Mouse (Mus musculus) cerebellum, adult 9-10 months (tissue): ENCODE data around the gene Gal3st2c.
"Not testable (repeated sequence)": the region's sequence is repeated elsewhere in the genome, so short reads cannot be mapped to it uniquely, and the experiment has no call there.

Source experiments
- DNase-seq: peaks from one replicate; pipeline ENCODE4 v3.0.0; 2022

The Gal3st2c gene

GRCm38 (mm10) chr1:93990209-93990608, at the start of gene Gal3st2c:
Gal3st2c (plus strand) TSS chr1:93990509.
- not testable (repeated sequence) for DNase-seq

- not testable (repeated sequence) for DNase-seq
These were observed 41.2 kb upstream of the Gal3st2c start for GRCm38 (mm10) chr1:93949087-93949486.

GRCm38 (mm10) chr1:93966489-93966888, 23.8 kb upstream of the Gal3st2c start:
- DNase-seq, result not testable (repeated sequence)

- not testable (repeated sequence) for DNase-seq
These were observed 19.9 kb upstream of the Gal3st2c start for GRCm38 (mm10) chr1:93970380-93970779.

GRCm38 (mm10) chr1:93970797-93971196, 19.5 kb upstream of the Gal3st2c start:
- not testable (repeated sequence) for DNase-seq

- not testable (repeated sequence) for DNase-seq
These were observed 14.5 kb upstream of the Gal3st2c start for GRCm38 (mm10) chr1:93975764-93976163.

DNA sequence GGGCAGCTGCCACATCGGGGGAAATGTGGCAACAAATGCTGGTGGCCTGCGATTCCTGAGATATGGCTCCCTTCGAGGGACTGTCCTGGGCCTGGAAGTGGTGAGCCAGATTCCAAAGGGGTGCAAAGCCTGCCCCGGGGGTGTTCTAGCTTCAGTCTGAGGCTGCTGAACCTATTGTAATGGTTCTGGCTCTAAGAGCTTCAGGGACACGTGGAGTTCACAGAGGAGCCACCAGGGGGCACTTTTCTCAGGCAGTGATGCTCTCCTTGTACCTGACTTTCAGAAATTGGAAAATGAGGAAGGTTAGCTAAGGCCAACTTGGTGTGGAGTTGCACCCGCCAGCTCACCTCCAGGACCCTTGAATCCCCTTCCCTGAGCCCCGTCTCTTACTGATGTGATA, 12.0 kb upstream of the Gal3st2c start:
- not testable (repeated sequence) for DNase-seq

- DNase-seq, result not testable (repeated sequence)
These were observed 9.4 kb upstream of the Gal3st2c start for GRCm38 (mm10) chr1:93980932-93981331.

- DNase-seq, result no peak
These were observed 4.1 kb upstream of the Gal3st2c start for GRCm38 (mm10) chr1:93986167-93986566.

GRCm38 (mm10) chr1:93988786-93989185, 1.5 kb upstream of the Gal3st2c start:
- no peak for DNase-seq

DNA sequence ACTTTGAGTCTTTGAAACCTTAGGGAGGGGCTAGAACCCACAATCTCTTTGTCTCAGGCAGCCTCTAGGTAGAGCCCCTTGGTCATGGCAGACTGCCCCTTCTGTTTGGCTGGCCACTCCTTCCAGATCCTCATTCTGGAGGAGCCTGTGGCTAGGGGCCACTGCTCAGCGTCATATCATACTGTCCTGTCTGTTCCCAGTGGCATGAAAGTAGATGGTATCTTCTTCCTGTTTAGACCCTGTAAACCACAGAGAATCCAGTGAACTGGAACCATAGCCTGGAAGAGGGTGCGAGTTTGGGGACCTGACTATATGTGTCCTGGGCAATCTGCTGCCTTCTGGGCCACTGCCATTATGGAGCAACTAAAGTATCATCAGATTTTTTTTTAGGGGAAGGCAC, 759 bp downstream of the Gal3st2c start:
- DNase-seq, result not testable (repeated sequence)

DNA sequence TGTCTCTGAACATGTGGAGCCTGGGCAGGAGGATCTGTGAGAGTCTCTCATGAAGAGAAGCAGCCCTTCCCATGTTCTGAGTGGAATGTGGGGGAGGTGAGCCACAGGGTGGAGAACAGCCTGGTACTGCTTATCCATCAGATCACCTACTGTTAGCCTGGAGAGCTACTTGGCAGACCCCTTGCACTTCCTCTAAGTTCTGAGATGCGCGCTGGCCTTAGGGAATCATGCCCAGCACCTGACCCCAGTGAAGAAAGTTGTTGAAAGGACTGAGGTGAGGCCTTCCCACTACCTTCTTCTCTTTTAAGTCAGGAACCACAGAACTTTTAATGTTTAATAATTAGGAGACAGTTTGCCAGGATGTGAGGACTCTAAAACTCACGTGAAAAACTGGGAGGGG, 1.2 kb downstream of the Gal3st2c start:
- not testable (repeated sequence) for DNase-seq

DNA sequence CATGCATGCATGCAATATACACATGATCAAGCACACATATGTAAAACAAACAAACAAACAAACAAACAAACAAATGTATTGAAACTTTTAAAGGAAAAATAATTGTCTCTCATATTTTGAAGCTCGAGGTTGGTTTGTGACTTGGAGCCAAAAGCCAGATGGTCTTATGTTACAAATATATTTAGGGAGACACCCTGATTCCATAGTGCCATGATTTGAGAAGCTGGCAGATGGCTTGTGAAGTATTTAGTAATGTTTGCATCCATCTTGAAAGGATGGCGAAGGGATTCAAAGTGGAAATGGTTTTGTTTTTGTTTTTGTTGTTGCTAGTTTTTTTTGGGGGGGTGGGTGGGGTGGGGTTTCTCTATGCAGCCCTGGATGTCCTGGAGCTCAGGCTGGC, 10.7 kb downstream of the Gal3st2c start:
- no peak for DNase-seq

GRCm38 (mm10) chr1:94005954-94006506, 15.7 kb downstream of the Gal3st2c start:
- DNase-seq, result not testable (repeated sequence)

DNA sequence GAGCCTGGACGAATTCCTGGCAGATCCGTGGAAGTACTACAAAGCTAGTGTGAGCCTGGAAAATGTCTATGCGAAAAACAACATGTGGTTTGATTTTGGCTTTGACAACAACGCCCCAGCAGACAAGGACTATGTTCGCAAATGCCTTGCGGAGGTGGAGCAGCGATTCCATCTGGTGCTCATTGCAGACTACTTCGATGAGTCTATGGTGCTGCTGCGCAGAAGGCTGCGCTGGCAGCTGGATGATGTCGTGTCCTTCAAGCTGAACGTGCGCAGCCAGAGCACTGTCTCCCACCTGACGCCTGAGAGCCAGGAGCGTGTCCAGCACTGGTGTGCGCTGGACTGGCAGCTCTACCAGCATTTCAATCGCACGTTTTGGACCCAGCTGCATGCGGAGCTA, 18.5 kb downstream of the Gal3st2c start:
- DNase-seq, result not testable (repeated sequence)

- DNase-seq, result no peak
These were observed 21.3 kb downstream of the Gal3st2c start for GRCm38 (mm10) chr1:94011643-94012042.

DNA sequence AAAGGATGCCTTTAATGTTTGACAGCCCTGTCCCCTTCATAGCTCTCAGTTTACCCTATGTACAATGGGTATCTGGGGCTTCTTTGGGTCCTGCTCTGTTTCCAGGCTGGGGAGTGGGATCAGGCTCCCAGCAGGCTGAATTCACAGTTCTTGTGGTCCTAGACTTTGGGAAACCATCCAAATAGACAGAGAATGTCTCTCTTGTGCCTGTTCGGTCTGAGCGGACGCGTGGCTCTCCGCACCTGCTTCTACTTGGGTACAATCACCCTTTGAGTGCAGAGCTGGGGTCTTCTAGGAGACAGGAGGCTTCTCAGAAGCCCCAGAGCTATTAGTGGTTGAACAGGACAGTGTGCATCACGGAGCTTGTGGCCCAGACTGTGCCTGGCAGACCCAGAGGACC, 29.8 kb downstream of the Gal3st2c start, which contains the start of gene Neu4:
Gene Neu4 (plus strand): TSS at position 301 of the 400 bp plus-strand sequence.
- no peak for DNase-seq

DNA sequence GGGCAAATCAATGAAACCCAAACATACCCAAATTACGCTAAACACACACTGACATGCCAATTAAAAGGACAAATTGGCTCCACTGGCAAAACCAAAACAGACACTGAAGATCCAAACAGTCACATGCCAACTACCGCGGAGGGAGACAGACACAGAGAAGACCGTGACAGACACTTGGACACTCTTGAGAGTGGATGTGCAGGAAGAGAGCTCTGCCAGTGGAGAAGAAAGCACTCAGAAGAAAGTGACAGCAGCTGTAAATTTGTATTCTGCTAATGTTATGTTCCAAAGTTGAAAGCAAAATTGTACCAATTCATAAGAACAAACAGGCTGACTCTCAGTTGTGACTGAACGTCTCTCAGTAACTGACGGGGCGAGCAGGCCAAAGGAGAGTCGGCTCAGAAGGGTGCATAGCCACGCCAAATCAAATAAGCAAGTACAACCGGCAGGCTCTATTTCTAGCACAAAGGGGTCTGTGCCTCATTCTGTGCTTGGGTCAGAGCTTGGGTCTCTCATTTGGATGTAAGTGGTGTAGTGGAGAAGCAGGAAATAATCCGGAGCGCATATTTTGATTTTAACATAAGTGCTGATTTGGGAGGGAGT, 37.3 kb downstream of the Gal3st2c start:
- DNase-seq, result peak; percentile 16

- DNase-seq, result no peak
These were observed 38.4 kb downstream of the Gal3st2c start for GRCm38 (mm10) chr1:94028741-94029140.

DNA sequence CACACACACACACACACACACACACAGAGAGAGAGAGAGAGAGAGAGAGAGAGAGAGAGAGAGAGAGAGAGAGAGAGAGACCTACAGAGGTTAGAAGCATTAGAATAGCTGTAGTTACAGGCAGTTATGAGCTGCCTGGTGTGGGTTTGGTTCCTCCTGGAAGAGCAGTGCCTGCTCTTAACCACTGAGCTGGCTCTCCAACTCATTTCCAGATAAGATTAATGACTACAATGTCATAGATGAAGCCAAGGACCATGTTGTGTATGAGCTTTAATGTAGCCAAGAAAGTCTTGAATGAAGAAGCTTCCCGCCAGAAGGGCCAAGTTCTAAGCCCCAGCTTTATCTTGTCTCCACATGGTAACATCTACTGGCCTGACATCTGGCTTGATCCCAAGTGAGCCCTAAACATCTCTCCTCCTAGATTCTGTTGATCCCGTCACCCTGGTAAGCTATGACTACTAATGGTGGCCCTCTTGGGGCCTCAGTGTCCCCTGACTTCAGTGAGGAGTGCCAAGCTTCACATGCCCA, 42.8 kb downstream of the Gal3st2c start:
- no peak for DNase-seq

GRCm38 (mm10) chr1:94034984-94035743, 44.9 kb downstream of the Gal3st2c start:
- DNase-seq, result peak; percentile 90

GRCm38 (mm10) chr1:94040391-94040790, 50.1 kb downstream of the Gal3st2c start:
- no peak for DNase-seq

DNA sequence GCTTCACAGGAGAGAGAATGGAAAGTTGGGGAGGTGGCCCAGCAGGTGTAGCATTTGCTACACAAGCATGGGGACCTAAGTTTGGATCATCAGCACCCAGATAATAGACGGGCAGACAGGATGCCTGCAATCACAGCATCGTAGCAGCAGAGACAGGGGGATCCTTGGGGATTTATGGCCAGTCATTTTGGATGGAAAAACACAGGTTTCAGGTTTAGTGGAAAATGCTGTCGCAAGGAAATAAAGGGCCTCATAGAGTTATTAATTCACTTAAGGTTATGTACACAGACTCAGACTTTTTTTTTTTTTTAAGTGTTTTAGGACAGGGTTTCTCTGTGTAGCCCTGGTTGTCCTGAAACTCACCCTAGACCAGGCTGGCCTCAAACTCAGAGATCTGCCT, 55.2 kb downstream of the Gal3st2c start:
- no peak for DNase-seq

DNA sequence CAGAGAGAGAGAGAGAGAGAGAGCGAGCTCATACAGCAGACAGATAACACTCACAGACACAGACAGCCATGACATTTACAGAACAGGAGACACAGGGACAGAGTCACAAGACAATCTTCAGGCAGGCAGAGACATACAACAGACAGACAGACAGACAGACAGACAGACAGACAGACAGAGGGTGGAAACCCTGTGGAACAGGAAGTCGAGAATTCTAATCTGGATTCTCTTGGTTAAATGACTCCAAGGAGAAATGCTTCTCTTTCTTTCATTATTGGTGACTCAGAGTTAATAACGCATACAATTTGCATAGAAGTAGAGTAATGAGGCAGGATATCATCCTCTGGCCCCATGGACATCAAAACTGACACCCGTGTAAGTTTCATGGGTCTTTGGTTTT, 56.2 kb downstream of the Gal3st2c start:
- no peak for DNase-seq
